Mouse (Mus musculus): ENCODE measurements at regions not wholly inside any gene's neighbourhood (a gene's known extent, or its start where the extent isn't known, plus 50 kb on each side); places are given as distances from the start of the nearest gene placed in this dataset.

DNA sequence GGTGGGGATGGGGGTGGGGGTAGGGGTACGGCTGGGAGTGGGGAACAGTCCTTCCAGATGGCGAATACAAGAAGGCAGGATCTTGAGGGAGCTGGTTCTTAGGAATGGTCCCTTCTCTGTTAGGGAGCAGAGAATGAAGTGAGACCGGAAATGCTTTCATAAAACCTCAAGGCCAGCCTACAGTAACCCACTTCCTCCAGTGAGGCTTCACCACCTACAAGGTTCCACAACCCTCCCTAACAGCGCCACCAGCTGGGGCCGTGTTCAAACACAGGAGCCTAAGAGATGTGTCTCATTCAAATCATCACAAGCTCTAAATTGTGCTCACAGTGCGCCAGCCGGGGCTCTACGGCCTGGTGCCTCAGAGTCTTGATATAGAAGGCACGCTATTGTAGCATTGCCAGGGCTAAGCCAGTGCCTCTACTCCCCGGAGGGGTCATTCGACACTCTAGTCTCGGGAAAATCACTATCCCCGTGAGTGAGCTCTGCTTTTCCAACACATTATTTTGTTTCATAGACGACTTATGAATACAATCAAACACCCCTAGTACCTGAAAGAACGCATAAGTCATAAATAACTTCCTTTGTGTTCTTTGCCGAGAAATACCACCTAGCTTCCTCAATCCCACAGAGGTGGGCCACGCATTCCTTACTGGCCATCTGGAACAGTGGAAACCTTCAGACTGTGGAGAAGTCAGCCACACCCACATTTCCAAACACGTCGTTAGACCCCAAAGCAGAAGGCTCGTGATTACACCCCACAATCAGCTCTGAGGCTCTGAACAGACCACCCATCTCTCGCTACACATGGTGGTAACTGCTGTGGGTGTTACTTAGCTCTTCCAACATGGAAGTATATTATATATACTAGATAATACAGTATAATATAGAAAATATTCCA is 209.3 kb upstream of the Tgfbr2 start:
- peaks cover 4% of the 10 kb centered on the region for H3K4me1 ChIP-seq (replicated peaks; ENCODE audit: control insufficient read depth, insufficient read depth)
- H3K4me3 ChIP-seq (ENCODE audit: low read depth, low read length) = peak overlapping the region; percentile 8
- no peaks in the 10 kb centered on the region for H3K27me3 ChIP-seq (ENCODE audit: control insufficient read depth, insufficient read depth, low read length)
- H3K36me3 ChIP-seq (ENCODE audit: control insufficient read depth, insufficient read depth, low read length) = no peaks in the 10 kb centered on the region
- ATAC-seq (ENCODE audit: low FRiP score, low TSS enrichment) (peak; percentile 78), DNase-seq (ENCODE audit: low spot score) (peak; percentile 83)
- peak overlapping the region; percentile 54 for H3K4me2 ChIP-seq (replicated peaks; ENCODE audit: low read depth)
- peak overlapping the region; percentile 85 for H3K27ac ChIP-seq (replicated peaks)
- no peaks in the 10 kb centered on the region for H3K9me3 ChIP-seq (ENCODE audit: control insufficient read depth, low read length)
- H3K9ac ChIP-seq (ENCODE audit: low read length) = no peak overlapping the region
- peak; percentile 83 for TF ChIP-seq CTCF (IDR thresholded peaks at IDR 0.05; ENCODE audit: low read depth)
- no peak for TF ChIP-seq EP300 (optimal IDR thresholded peaks at IDR 0.05)
- whole genome bisulfite sequencing = 44% methylated on average over 21 of the region's 21 CpGs

DNA sequence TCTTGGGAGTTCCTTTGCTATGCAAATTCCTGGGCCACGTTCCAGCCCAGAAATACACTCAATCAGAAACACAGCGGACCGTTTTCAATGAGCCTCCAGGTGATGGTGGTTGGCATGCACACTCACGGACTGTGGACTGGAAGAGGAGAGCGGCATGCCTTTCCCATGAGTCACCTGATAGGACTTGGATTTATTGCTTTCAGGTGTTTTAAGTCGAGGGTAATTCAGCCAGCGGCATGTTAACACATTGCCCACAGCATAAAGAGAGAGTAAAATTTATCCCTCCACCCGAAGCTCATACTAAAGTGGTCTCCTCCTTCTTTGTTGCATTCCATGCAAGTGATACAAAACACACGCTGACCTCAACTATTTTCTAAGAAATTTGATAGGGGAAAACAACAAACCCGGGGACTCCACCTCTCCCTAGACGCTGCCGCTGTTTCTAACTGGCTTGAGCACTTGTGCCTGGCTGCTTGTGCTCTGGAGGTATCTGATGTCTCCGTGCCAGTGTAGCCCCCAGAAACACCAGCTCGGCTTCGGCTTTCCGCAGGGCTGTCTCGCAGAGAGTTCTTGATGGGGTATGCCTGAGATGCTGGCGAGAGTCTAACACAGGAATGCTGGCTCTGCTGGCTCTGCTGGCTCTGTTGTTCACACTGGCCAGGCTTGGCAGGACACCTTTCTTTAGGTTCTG is 208.4 kb upstream of the Tgfbr2 start:
- Histone ChIP-seq H3K27me3 (ENCODE audit: control insufficient read depth, insufficient read depth, low read length) (no peaks in the 10 kb centered on the region), H3K4me2 (replicated peaks; ENCODE audit: low read depth) (peak overlapping the region; percentile 54), H3K4me3 (ENCODE audit: low read depth, low read length) (peak overlapping the region; percentile 8), H3K27ac (replicated peaks) (peak overlapping the region; percentile 85), H3K36me3 (ENCODE audit: control insufficient read depth, insufficient read depth, low read length) (no peaks in the 10 kb centered on the region), H3K9ac (ENCODE audit: low read length) (no peak overlapping the region), H3K4me1 (replicated peaks; ENCODE audit: control insufficient read depth, insufficient read depth) (peaks cover 4% of the 10 kb centered on the region), H3K9me3 (ENCODE audit: control insufficient read depth, low read length) (no peaks in the 10 kb centered on the region)
- TF ChIP-seq CTCF (IDR thresholded peaks at IDR 0.05; ENCODE audit: low read depth) (no peak), EP300 (optimal IDR thresholded peaks at IDR 0.05) (no peak)
- 9% methylated on average over 18 of the region's 18 CpGs for WGBS
- DNase-seq (ENCODE audit: low spot score) (peak; percentile 71), ATAC-seq (ENCODE audit: low FRiP score, low TSS enrichment) (peak; percentile 86)

DNA sequence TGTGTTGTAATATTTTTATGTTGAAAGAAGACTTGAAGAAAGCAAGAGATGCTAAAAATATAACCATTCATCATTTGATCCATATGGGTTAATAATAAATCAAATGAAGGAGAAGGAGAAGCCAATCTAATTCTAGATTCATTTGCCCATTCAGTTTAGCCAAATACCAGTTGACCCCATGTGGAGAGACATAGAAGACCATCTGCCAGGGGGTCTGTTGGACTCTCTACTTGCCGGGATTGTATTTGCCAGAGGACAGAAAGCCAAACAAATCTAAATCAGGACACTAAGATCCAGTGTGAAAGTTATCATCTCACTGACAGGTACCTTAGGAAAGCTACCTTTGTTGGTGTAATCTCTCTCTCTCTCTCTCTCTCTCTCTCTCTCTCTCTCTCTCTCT is 202.5 kb upstream of the Tgfbr2 start:
- 69% methylated on average over 1 of the region's 1 CpGs for WGBS

DNA sequence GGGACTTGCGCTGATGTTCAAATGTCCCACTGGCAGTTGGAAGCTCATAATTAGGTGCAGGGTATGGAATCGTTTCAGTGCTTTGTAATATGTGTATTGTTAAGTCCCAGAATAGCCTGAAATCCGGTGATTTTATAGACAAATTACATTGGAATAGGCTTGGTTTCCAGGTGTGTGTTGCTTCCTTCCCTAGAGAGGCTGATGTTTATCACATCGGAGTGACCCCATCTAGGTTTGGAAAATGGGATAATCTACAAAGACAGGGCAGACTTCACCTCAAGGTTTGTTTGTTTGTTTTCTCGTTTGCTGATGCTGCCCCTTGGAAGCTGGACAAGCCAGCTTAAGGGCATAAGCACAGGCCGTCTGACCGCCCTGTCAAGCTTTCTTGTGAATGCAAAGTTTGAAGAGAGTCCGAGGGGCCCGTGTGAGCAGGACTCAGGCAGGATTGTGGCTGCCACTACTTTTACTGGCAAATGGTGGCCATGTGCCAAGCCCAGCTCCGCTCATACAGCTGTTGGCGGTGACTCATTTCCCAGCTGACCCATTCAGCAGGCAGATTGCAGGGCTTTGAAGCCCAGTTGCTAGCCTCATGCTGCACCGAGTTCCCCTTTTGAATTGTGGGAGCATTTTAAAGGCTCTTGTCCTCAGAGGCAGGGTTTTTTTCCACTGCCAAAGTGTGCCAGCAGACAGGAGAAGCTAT is 200.6 kb upstream of the Tgfbr2 start:
- no peak overlapping the region for H3K9ac ChIP-seq (ENCODE audit: low read length)
- WGBS = 47% methylated on average over 12 of the region's 12 CpGs
- no peaks in the 10 kb centered on the region for H3K36me3 ChIP-seq (ENCODE audit: control insufficient read depth, insufficient read depth, low read length)
- H3K4me3 ChIP-seq (ENCODE audit: low read depth, low read length) = no peak overlapping the region
- H3K4me2 ChIP-seq (replicated peaks; ENCODE audit: low read depth) = no peak overlapping the region
- H3K4me1 ChIP-seq (replicated peaks; ENCODE audit: control insufficient read depth, insufficient read depth) = 0 out of 2 replicates have a peak, but pooled peaks cover 2% of the 10 kb centered on the region
- H3K9me3 ChIP-seq (ENCODE audit: control insufficient read depth, low read length) = no peaks in the 10 kb centered on the region
- no peak overlapping the region for H3K27ac ChIP-seq (replicated peaks)
- no peak for TF ChIP-seq CTCF (IDR thresholded peaks at IDR 0.05; ENCODE audit: low read depth)
- no peak for TF ChIP-seq EP300 (optimal IDR thresholded peaks at IDR 0.05)
- ATAC-seq (ENCODE audit: low FRiP score, low TSS enrichment) = peak; percentile 78
- peak; percentile 72 for DNase-seq (ENCODE audit: low spot score)
- no peaks in the 10 kb centered on the region for H3K27me3 ChIP-seq (ENCODE audit: control insufficient read depth, insufficient read depth, low read length)

More for the DNA sequence above, 202.5 kb upstream of the Tgfbr2 start:
- Histone ChIP-seq H3K36me3 (ENCODE audit: control insufficient read depth, insufficient read depth, low read length) (no peaks in the 10 kb centered on the region), H3K4me3 (ENCODE audit: low read depth, low read length) (no peak overlapping the region), H3K9me3 (ENCODE audit: control insufficient read depth, low read length) (no peaks in the 10 kb centered on the region), H3K27me3 (ENCODE audit: control insufficient read depth, insufficient read depth, low read length) (no peaks in the 10 kb centered on the region), H3K27ac (replicated peaks) (no peak overlapping the region), H3K4me2 (replicated peaks; ENCODE audit: low read depth) (no peak overlapping the region), H3K4me1 (replicated peaks; ENCODE audit: control insufficient read depth, insufficient read depth) (0 out of 2 replicates have a peak, but pooled peaks cover 2% of the 10 kb centered on the region), H3K9ac (ENCODE audit: low read length) (no peak overlapping the region)
- no peak for DNase-seq (ENCODE audit: low spot score)
- TF ChIP-seq CTCF (IDR thresholded peaks at IDR 0.05; ENCODE audit: low read depth) (no peak), EP300 (optimal IDR thresholded peaks at IDR 0.05) (no peak)
- no peak for ATAC-seq (ENCODE audit: low FRiP score, low TSS enrichment)

DNA sequence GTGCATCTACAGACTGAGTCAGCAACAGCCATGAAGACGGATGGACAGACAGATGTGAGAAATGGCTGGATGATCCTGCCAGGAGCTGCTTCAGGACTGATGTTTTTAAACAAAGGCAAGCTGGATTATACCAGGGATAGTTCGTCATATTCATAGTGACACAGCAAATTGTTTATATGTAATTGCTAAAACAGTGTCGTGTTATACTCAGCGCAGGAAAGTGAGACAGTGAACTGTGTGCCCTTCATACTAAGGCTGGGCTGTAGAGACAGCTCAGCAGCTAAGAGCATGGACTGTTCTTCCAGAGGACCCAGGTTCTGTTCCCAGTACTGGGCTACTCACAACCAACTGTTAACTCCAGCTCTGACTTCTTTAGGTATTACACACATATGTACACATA is 199.2 kb upstream of the Tgfbr2 start:
- WGBS = 49% methylated on average over 4 of the region's 4 CpGs
- Histone ChIP-seq H3K4me2 (replicated peaks; ENCODE audit: low read depth) (no peak overlapping the region), H3K27ac (replicated peaks) (no peak overlapping the region), H3K36me3 (ENCODE audit: control insufficient read depth, insufficient read depth, low read length) (no peaks in the 10 kb centered on the region), H3K27me3 (ENCODE audit: control insufficient read depth, insufficient read depth, low read length) (no peaks in the 10 kb centered on the region), H3K4me1 (replicated peaks; ENCODE audit: control insufficient read depth, insufficient read depth) (0 out of 2 replicates have a peak, but pooled peaks cover 2% of the 10 kb centered on the region), H3K4me3 (ENCODE audit: low read depth, low read length) (no peak overlapping the region), H3K9me3 (ENCODE audit: control insufficient read depth, low read length) (no peaks in the 10 kb centered on the region), H3K9ac (ENCODE audit: low read length) (no peak overlapping the region)
- DNase-seq (ENCODE audit: low spot score) (no peak), ATAC-seq (ENCODE audit: low FRiP score, low TSS enrichment) (no peak)
- no peak for TF ChIP-seq EP300 (optimal IDR thresholded peaks at IDR 0.05)
- no peak for TF ChIP-seq CTCF (IDR thresholded peaks at IDR 0.05; ENCODE audit: low read depth)
